Mouse (Mus musculus) G1E (cell line): Measurements from ENCODE around the gene Gas2l2.

Source experiments
- CTCF ChIP-seq: IDR thresholded peaks from 2 replicates; pipeline ENCODE4 v1.5.1; 2012; ENCODE audit warnings: low read depth, low read length, inconsistent platforms, mixed read lengths
- GATA1 ChIP-seq: IDR thresholded peaks from 2 replicates; pipeline ENCODE4 v1.6.1; 2012; ENCODE audit warnings: borderline replicate concordance, low read length, inconsistent platforms, mixed read lengths

DNA sequence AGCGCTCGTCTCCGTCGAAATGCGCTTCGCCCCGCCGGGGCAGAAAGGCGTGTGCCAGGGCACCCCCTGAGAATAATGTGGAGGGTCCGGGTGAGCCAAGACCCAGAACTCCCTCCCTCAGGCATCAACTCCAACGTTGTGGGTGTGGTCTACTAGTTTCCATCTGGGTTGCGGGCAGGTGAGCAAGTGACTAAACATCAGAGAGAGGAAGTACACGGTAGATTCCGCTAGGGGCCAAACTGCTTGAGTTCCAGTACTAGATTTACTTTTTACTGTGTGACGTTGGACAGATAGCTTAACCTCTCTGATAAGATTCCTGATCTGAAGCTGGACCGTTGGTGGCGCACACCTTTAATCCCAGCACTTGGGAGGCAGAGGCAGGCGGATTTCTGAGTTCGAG lies 15.7 kb upstream of the Gas2l2 start:
- TF ChIP-seq CTCF: no peak
- TF ChIP-seq GATA1: no peak
